In the genomic region with DNA sequence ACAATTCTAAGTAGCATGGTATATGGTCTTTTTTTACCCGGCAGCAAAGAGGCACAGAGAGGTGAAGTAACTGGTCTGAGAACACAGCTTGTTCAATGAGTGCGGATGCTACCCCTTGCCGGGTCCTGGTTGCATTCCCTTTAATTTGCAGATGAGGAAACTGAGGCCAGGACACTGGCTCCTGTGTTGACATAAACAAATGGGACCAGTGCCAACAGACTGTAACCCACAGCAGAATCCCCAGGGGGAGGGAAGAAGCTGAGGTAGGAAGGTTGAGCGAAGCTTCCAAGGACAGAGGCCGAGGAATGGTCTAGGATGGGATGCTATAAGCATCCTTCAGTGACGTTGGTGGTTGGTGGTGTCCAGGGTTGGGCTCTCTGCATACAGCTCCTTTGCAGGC, we compare ENCODE assay signal across 10 mouse cellular contexts. TPM values are rescaled to one million over a fixed set of nuclear protein-coding genes. Genes with fewer than 3 reads are reported as not detected.
DNase-seq lines count a peak whose midpoint lies in the region; ATAC-seq lines count a peak whose summit lies in the region.
"Had no signal": no experiment of that assay in that cellular context is flagged by ENCODE, and none has a peak within 500 bp of the region (broad histone marks: within the 10 kb centered on the region; RNA-seq: fewer than 3 reads in every experiment).

No protein-coding gene starts in this region.

- no peaks in the 10 kb centered on the region for H3K9me3 ChIP-seq in heart, embryonic 14.5 days (ENCODE audit: control insufficient read depth, low read length)
- peaks cover 2% of the 10 kb centered on the region; the same call in 1 of the 2 replicates for H3K9me3 ChIP-seq in embryonic facial prominence, embryonic 10.5 days
- no peaks in the 10 kb centered on the region for H3K9me3 ChIP-seq in hindbrain, embryonic 11.5 days (ENCODE audit: control insufficient read depth, low read length)
- no peaks in the 10 kb centered on the region for H3K9me3 ChIP-seq in liver, embryonic 13.5 days (replicated peaks)

- intact Hi-C loops in heart, postnatal 36 days (cut with DNase I): no loop called here

- H3K9ac ChIP-seq in heart, embryonic 14.5 days (ENCODE audit: low read length): no peak overlapping the region
- no peak overlapping the region for H3K9ac ChIP-seq in hindbrain, embryonic 11.5 days (ENCODE audit: low read depth, low read length)
- H3K9ac ChIP-seq in liver, embryonic 13.5 days: no peak overlapping the region

- H3K4me2 ChIP-seq in heart, embryonic 14.5 days (ENCODE audit: low read length): peak overlapping the region; percentile 59
- no peak overlapping the region for H3K4me2 ChIP-seq in hindbrain, embryonic 11.5 days (replicated peaks; ENCODE audit: low read depth, low read length)
- H3K4me2 ChIP-seq in liver, embryonic 13.5 days: peak overlapping the region; percentile 68

- H3K4me3 ChIP-seq in heart, embryonic 14.5 days (ENCODE audit: control insufficient read depth in 1 of 2, insufficient read depth in 1 of 2, low read depth in 1 of 2, low read length in 2 of 2): peak overlapping the region in 1 of 2 experiments; percentile 27; a peak in 1 of 4 replicates
- peak overlapping the region; percentile 52 for H3K4me3 ChIP-seq in embryonic facial prominence, embryonic 10.5 days
- H3K4me3 ChIP-seq in hindbrain, embryonic 11.5 days (ENCODE audit: low read depth, low read length): no peak overlapping the region; the same call in 1 of the 2 replicates
- H3K4me3 ChIP-seq in liver, embryonic 13.5 days (replicated peaks): no peak overlapping the region

- H3K27me3 ChIP-seq in heart, embryonic 14.5 days (ENCODE audit: control insufficient read depth, insufficient read depth, low read length): peaks cover 29% of the 10 kb centered on the region
- peaks cover 61% of the 10 kb centered on the region for H3K27me3 ChIP-seq in embryonic facial prominence, embryonic 10.5 days (replicated peaks; ENCODE audit: low read depth, poor library complexity, severe bottlenecking)
- H3K27me3 ChIP-seq in hindbrain, embryonic 11.5 days (ENCODE audit: control insufficient read depth, insufficient read depth, low read length): peaks cover 36% of the 10 kb centered on the region
- H3K27me3 ChIP-seq in liver, embryonic 13.5 days: peaks cover 41% of the 10 kb centered on the region

- no peak for ATAC-seq in heart, embryonic 14.5 days (ENCODE audit: insufficient number of reproducible peaks, insufficient read depth, low FRiP score, low read depth)
- ATAC-seq in hindbrain, embryonic 11.5 days (ENCODE audit: low FRiP score): no peak
- ATAC-seq in liver, embryonic 13.5 days (ENCODE audit: low read depth): no peak
- no peak for ATAC-seq in CD4-positive, CD25-positive, alpha-beta regulatory T cell, adult 4 months
- no peak for ATAC-seq in monocyte, adult 5-6 weeks (replicated peaks; ENCODE audit: insufficient number of reproducible peaks, low FRiP score, low TSS enrichment, poor library complexity, severe bottlenecking)
- ATAC-seq: lung, postnatal 0 days had no signal

- WGBS in heart, embryonic 14.5 days: 44% methylated on average over 6 of the region's 6 CpGs
- 43% methylated on average over 6 of the region's 6 CpGs for WGBS in embryonic facial prominence, embryonic 10.5 days
- 44% methylated on average over 6 of the region's 6 CpGs for WGBS in hindbrain, embryonic 11.5 days
- WGBS in liver, embryonic 13.5 days (ENCODE audit: insufficient replicate concordance): 50% methylated on average over 6 of the region's 6 CpGs

- H3K4me1 ChIP-seq in heart, embryonic 14.5 days (ENCODE audit: control insufficient read depth in 2 of 2, insufficient read depth in 2 of 2, low read length in 2 of 2): peaks cover 8 to 21% of the 10 kb centered on the region in 2 experiments; a peak in 2 of 4 replicates
- peaks cover 14% of the 10 kb centered on the region for H3K4me1 ChIP-seq in embryonic facial prominence, embryonic 10.5 days
- H3K4me1 ChIP-seq in hindbrain, embryonic 11.5 days (replicated peaks; ENCODE audit: control insufficient read depth, insufficient read depth, low read length): no peaks in the 10 kb centered on the region; the same call in 1 of the 2 replicates
- peaks cover 27% of the 10 kb centered on the region for H3K4me1 ChIP-seq in liver, embryonic 13.5 days (replicated peaks)

- no peak overlapping the region for H3K27ac ChIP-seq in heart, embryonic 14.5 days (replicated peaks in 1 of 2; ENCODE audit: control insufficient read depth in 1 of 2, insufficient read depth in 1 of 2, low read depth in 2 of 2, low read length in 2 of 2)
- H3K27ac ChIP-seq in embryonic facial prominence, embryonic 10.5 days (replicated peaks): no peak overlapping the region
- no peak overlapping the region for H3K27ac ChIP-seq in hindbrain, embryonic 11.5 days (ENCODE audit: low read depth, low read length)
- no peak overlapping the region for H3K27ac ChIP-seq in liver, embryonic 13.5 days

- no peaks in the 10 kb centered on the region for H3K36me3 ChIP-seq in heart, embryonic 14.5 days (ENCODE audit: control insufficient read depth, insufficient read depth, low read length)
- no peaks in the 10 kb centered on the region for H3K36me3 ChIP-seq in embryonic facial prominence, embryonic 10.5 days (replicated peaks)
- no peaks in the 10 kb centered on the region for H3K36me3 ChIP-seq in hindbrain, embryonic 11.5 days (ENCODE audit: control insufficient read depth, insufficient read depth, low read length)
- no peaks in the 10 kb centered on the region for H3K36me3 ChIP-seq in liver, embryonic 13.5 days

- DNase-seq in heart, postnatal 36 days: no peak
- no peak for DNase-seq in embryonic facial prominence, embryonic 10.5 days (ENCODE audit: low spot score)
- peak; percentile 9 for DNase-seq in hindbrain, embryonic 11.5 days (ENCODE audit: low spot score)
- no peak for DNase-seq in liver, embryonic 13.5 days
- DNase-seq in right cerebral cortex, postnatal 25 days: no peak
- DNase-seq: kidney, postnatal 4 days had no signal

RNA-seq across cellular contexts. Expression of gene Tmem91, which starts 0.4 kb away (rescaled TPM):
- 1.6 and 2.2 TPM in 2 replicates for polyA plus RNA-seq in heart, embryonic 14.5 days (2014; fragmentation: Nextera tagmentation; extraction: Ambion mirVana)
- total RNA-seq in heart, postnatal 36 days (2021): not detected
- polyA plus RNA-seq in embryonic facial prominence, embryonic 10.5 days (2016; fragmentation: Nextera tagmentation; extraction: Ambion mirVana): 2.6 and 3.6 TPM in 2 replicates
- 1.6 and 2.2 TPM in 2 replicates for polyA plus RNA-seq in hindbrain, embryonic 11.5 days (2014; fragmentation: Nextera tagmentation; extraction: Ambion mirVana)
- polyA plus RNA-seq in liver, embryonic 13.5 days (2015; fragmentation: Nextera tagmentation; extraction: Ambion mirVana): 1.0 and 1.1 TPM in 2 replicates
- 10 to 100 TPM; 15.2 to 31.5 TPM for polyA plus RNA-seq in CD4-positive, CD25-positive, alpha-beta regulatory T cell, adult 4 months (2017; shearing (Covaris generic))
- 0.29 to 1.2 TPM (median 0.96 TPM) in 3 replicates for total RNA-seq in monocyte, adult 5-6 weeks (2017)

RNA-seq across cellular contexts. Expression of gene B9d2, which starts 5.2 kb away (rescaled TPM):
- 29.4 and 30.5 TPM in 2 replicates for polyA plus RNA-seq in heart, embryonic 14.5 days (2014; fragmentation: Nextera tagmentation; extraction: Ambion mirVana)
- 10 to 100 TPM; 10.2 to 10.8 TPM for total RNA-seq in heart, postnatal 36 days (2021)
- 33.5 and 34.1 TPM in 2 replicates for polyA plus RNA-seq in embryonic facial prominence, embryonic 10.5 days (2016; fragmentation: Nextera tagmentation; extraction: Ambion mirVana)
- polyA plus RNA-seq in hindbrain, embryonic 11.5 days (2014; fragmentation: Nextera tagmentation; extraction: Ambion mirVana): 33.1 and 34.8 TPM in 2 replicates
- 21.8 and 25.1 TPM in 2 replicates for polyA plus RNA-seq in liver, embryonic 13.5 days (2015; fragmentation: Nextera tagmentation; extraction: Ambion mirVana)
- 10 to 100 TPM; 46.8 to 72.8 TPM for polyA plus RNA-seq in CD4-positive, CD25-positive, alpha-beta regulatory T cell, adult 4 months (2017; shearing (Covaris generic))
- 29.3 to 50.4 TPM (median 44.2 TPM) in 3 replicates for total RNA-seq in monocyte, adult 5-6 weeks (2017)

RNA-seq across cellular contexts. Expression of gene Tgfb1, which starts 11.4 kb away (rescaled TPM):
- polyA plus RNA-seq in heart, embryonic 14.5 days (2014; fragmentation: Nextera tagmentation; extraction: Ambion mirVana): 3.5 and 4.5 TPM in 2 replicates
- total RNA-seq in heart, postnatal 36 days (2021): 10 to 100 TPM; 23.8 to 27.0 TPM
- polyA plus RNA-seq in embryonic facial prominence, embryonic 10.5 days (2016; fragmentation: Nextera tagmentation; extraction: Ambion mirVana): 1.2 and 1.5 TPM in 2 replicates
- 1.0 and 1.1 TPM in 2 replicates for polyA plus RNA-seq in hindbrain, embryonic 11.5 days (2014; fragmentation: Nextera tagmentation; extraction: Ambion mirVana)
- polyA plus RNA-seq in liver, embryonic 13.5 days (2015; fragmentation: Nextera tagmentation; extraction: Ambion mirVana): 6.1 and 6.9 TPM in 2 replicates
- 1 to 10 TPM; 6.9 to 9.7 TPM for polyA plus RNA-seq in CD4-positive, CD25-positive, alpha-beta regulatory T cell, adult 4 months (2017; shearing (Covaris generic))
- total RNA-seq in monocyte, adult 5-6 weeks (2017): 59.4 to 115 TPM (median 71.4 TPM) in 3 replicates

RNA-seq across cellular contexts. Expression of gene Exosc5, which starts 16.4 kb away (rescaled TPM):
- 33.9 and 35.8 TPM in 2 replicates for polyA plus RNA-seq in heart, embryonic 14.5 days (2014; fragmentation: Nextera tagmentation; extraction: Ambion mirVana)
- total RNA-seq in heart, postnatal 36 days (2021): 10 to 100 TPM; 16.0 to 18.9 TPM
- 93.5 and 101 TPM in 2 replicates for polyA plus RNA-seq in embryonic facial prominence, embryonic 10.5 days (2016; fragmentation: Nextera tagmentation; extraction: Ambion mirVana)
- polyA plus RNA-seq in hindbrain, embryonic 11.5 days (2014; fragmentation: Nextera tagmentation; extraction: Ambion mirVana): 48.1 and 49.9 TPM in 2 replicates
- polyA plus RNA-seq in liver, embryonic 13.5 days (2015; fragmentation: Nextera tagmentation; extraction: Ambion mirVana): 62.3 and 68.8 TPM in 2 replicates
- polyA plus RNA-seq in CD4-positive, CD25-positive, alpha-beta regulatory T cell, adult 4 months (2017; shearing (Covaris generic)): 100 to 1,000 TPM in 1 of 2 experiments, 10 to 100 TPM in 1; 97.0 to 157 TPM
- 20.9 to 26.6 TPM (median 23.0 TPM) in 3 replicates for total RNA-seq in monocyte, adult 5-6 weeks (2017)

RNA-seq across cellular contexts. Expression of gene Bckdha, which starts 16.6 kb away (rescaled TPM):
- 46.8 and 55.5 TPM in 2 replicates for polyA plus RNA-seq in heart, embryonic 14.5 days (2014; fragmentation: Nextera tagmentation; extraction: Ambion mirVana)
- 100 to 1,000 TPM; 237 to 254 TPM for total RNA-seq in heart, postnatal 36 days (2021)
- polyA plus RNA-seq in embryonic facial prominence, embryonic 10.5 days (2016; fragmentation: Nextera tagmentation; extraction: Ambion mirVana): 54.9 and 59.2 TPM in 2 replicates
- polyA plus RNA-seq in hindbrain, embryonic 11.5 days (2014; fragmentation: Nextera tagmentation; extraction: Ambion mirVana): 32.9 and 35.2 TPM in 2 replicates
- polyA plus RNA-seq in liver, embryonic 13.5 days (2015; fragmentation: Nextera tagmentation; extraction: Ambion mirVana): 20.0 and 21.6 TPM in 2 replicates
- 10 to 100 TPM; 16.6 to 27.7 TPM for polyA plus RNA-seq in CD4-positive, CD25-positive, alpha-beta regulatory T cell, adult 4 months (2017; shearing (Covaris generic))
- total RNA-seq in monocyte, adult 5-6 weeks (2017): 21.4 to 28.0 TPM (median 26.7 TPM) in 3 replicates
